Mouse (Mus musculus) lung, embryonic 15.5 days (tissue): Measurements from ENCODE around the gene Orai2. TPM values are rescaled to one million over a fixed set of nuclear protein-coding genes. Genes with fewer than 3 reads are reported as not detected.
"Not testable (repeated sequence)": the region's sequence is repeated elsewhere in the genome, so short reads cannot be mapped to it uniquely, and the experiment has no call there.

Experiments used
- ATAC-seq: fragments of 200-750 bp; cut with Nextera tagmentation; 2 replicates; pipeline ENCODE4 v1.8.0; 2017; ENCODE audit warnings: moderate number of reproducible peaks, borderline replicate concordance; ENCODE audit not compliant: low FRiP score, low TSS enrichment; ENCODE audit errors: extremely low read depth
- H3K27ac ChIP-seq: fragments of 300-500 bp; sonication (generic); 2 replicates; pipeline ENCODE4 v1.5.1; 2015; ENCODE audit warnings: moderate library complexity, mild to moderate bottlenecking, inconsistent platforms
- H3K27me3 ChIP-seq: fragments of 300-500 bp; sonication (generic); 2 replicates; pipeline ENCODE4 v1.6.1; 2015; ENCODE audit warnings: inconsistent platforms
- H3K36me3 ChIP-seq: fragments of 300-500 bp; sonication (generic); 2 replicates; pipeline ENCODE4 v1.6.1; 2015; ENCODE audit warnings: inconsistent platforms
- H3K4me1 ChIP-seq: fragments of 300-500 bp; sonication (generic); 2 replicates; pipeline ENCODE4 v1.6.1; 2015; ENCODE audit warnings: inconsistent platforms
- H3K4me2 ChIP-seq: fragments of 300-500 bp; sonication (generic); 2 replicates; pipeline ENCODE4 v1.6.1; 2015; ENCODE audit warnings: inconsistent platforms, mild to moderate bottlenecking, moderate library complexity
- H3K4me3 ChIP-seq: fragments of 300-500 bp; sonication (generic); 2 replicates; pipeline ENCODE4 v1.5.1; 2015; ENCODE audit warnings: mild to moderate bottlenecking, inconsistent platforms
- H3K9ac ChIP-seq: fragments of 300-500 bp; sonication (generic); 2 replicates; pipeline ENCODE4 v1.6.1; 2015; ENCODE audit warnings: inconsistent platforms
- H3K9me3 ChIP-seq: fragments of 300-500 bp; sonication (generic); 2 replicates; pipeline ENCODE4 v1.6.1; 2016; ENCODE audit warnings: inconsistent platforms
- WGBS: fragments of 180-500 bp; shearing (Covaris S2); methylation state at CpG from one replicate; pipeline ENCODE4 v1.1.7; 2015; 5-methylcytosine and 5-hydroxymethylcytosine counted together
- microRNA-seq: library from miRNA; unstranded; fragments of <30 nt; microRNA quantifications from one replicate; pipeline ENCODE4, GENCODE M21; 2016
- polyA plus RNA-seq: library from polyadenylated mRNA; unstranded; fragments of >200 nt; fragmentation: Nextera tagmentation; extraction: Ambion mirVana; gene quantifications from 2 replicates; pipeline ENCODE4 v1.2.1, GENCODE M21; 2015

The Orai2 gene
- polyA plus RNA-seq, 1 experiment from 2014 or later: 7.7 TPM

- H3K9me3 ChIP-seq: no peaks in the 10 kb centered on the region
- H3K4me1 ChIP-seq: peaks cover 18% of the 10 kb centered on the region
- H3K27me3 ChIP-seq: no peaks in the 10 kb centered on the region
- 3% methylated on average over 42 of the region's 42 CpGs for WGBS
- H3K27ac ChIP-seq: no peak within 1 kb of the TSS
- peaks cover 17% of the 10 kb centered on the region for H3K36me3 ChIP-seq
- ATAC-seq: peak; percentile 96
- H3K4me3 ChIP-seq: peak within 1 kb of the TSS; percentile 86
- H3K9ac ChIP-seq: peak within 1 kb of the TSS; percentile 89
- H3K4me2 ChIP-seq: peak within 1 kb of the TSS; percentile 67
Observed at GRCm38 (mm10) chr5:136115891-136116783, 54.4 kb downstream of the Orai2 start, which contains the start of gene Polr2j. Gene Polr2j (plus strand): TSS chr5:136116631.

- H3K27ac ChIP-seq, H3K9me3 ChIP-seq, H3K36me3 ChIP-seq, H3K4me3 ChIP-seq, H3K27me3 ChIP-seq, H3K4me2 ChIP-seq, H3K9ac ChIP-seq, ATAC-seq: not testable (repeated sequence)
- 47% methylated on average over 4 of the region's 4 CpGs for WGBS
- peaks cover 18% of the 10 kb centered on the region for H3K4me1 ChIP-seq
Observed at GRCm38 (mm10) chr5:136113546-136113945, 57.0 kb downstream of the Orai2 start.

- no peak overlapping the region for H3K9ac ChIP-seq
- no peaks in the 10 kb centered on the region for H3K9me3 ChIP-seq
- WGBS: 63% methylated on average over 3 of the region's 3 CpGs
- H3K4me3 ChIP-seq: no peak overlapping the region
- no peak overlapping the region for H3K27ac ChIP-seq
- no peaks in the 10 kb centered on the region for H3K4me1 ChIP-seq
- H3K36me3 ChIP-seq: no peaks in the 10 kb centered on the region
- no peaks in the 10 kb centered on the region for H3K27me3 ChIP-seq
- no peak overlapping the region for H3K4me2 ChIP-seq
- ATAC-seq: no peak
Observed at GRCm38 (mm10) chr5:136109042-136109441, 61.5 kb downstream of the Orai2 start.

GRCm38 (mm10) chr5:136108486-136108885 lies 62.0 kb downstream of the Orai2 start:
- H3K9me3 ChIP-seq: no peaks in the 10 kb centered on the region
- ATAC-seq: no peak
- no peak overlapping the region for H3K9ac ChIP-seq
- H3K27ac ChIP-seq: no peak overlapping the region
- 38% methylated on average over 2 of the region's 2 CpGs for WGBS
- no peaks in the 10 kb centered on the region for H3K36me3 ChIP-seq
- H3K4me1 ChIP-seq: no peaks in the 10 kb centered on the region
- H3K4me3 ChIP-seq: no peak overlapping the region
- H3K27me3 ChIP-seq: no peaks in the 10 kb centered on the region
- no peak overlapping the region for H3K4me2 ChIP-seq

GRCm38 (mm10) chr5:136104511-136104910 lies 66.0 kb downstream of the Orai2 start:
- no peaks in the 10 kb centered on the region; the same call in 1 of the 2 replicates for H3K27me3 ChIP-seq
- no peak overlapping the region for H3K9ac ChIP-seq
- H3K4me3 ChIP-seq: no peak overlapping the region
- no peak overlapping the region for H3K27ac ChIP-seq
- no peak overlapping the region for H3K4me2 ChIP-seq
- no peaks in the 10 kb centered on the region for H3K36me3 ChIP-seq
- no peaks in the 10 kb centered on the region for H3K9me3 ChIP-seq
- WGBS: 86% methylated on average over 5 of the region's 5 CpGs
- no peak for ATAC-seq
- peaks cover 9% of the 10 kb centered on the region for H3K4me1 ChIP-seq

GRCm38 (mm10) chr5:136102099-136102820 lies 68.3 kb downstream of the Orai2 start:
- Histone ChIP-seq H3K4me3 (peak overlapping the region; percentile 31), H3K4me2 (peak overlapping the region; percentile 73), H3K4me1 (peaks cover 9% of the 10 kb centered on the region), H3K9me3 (no peaks in the 10 kb centered on the region), H3K36me3 (no peaks in the 10 kb centered on the region), H3K9ac (peak overlapping the region; percentile 31; the same call in 1 of the 2 replicates), H3K27ac (no peak overlapping the region), H3K27me3 (no peaks in the 10 kb centered on the region; the same call in 1 of the 2 replicates)
- ATAC-seq: peak; percentile 78; the same call in 1 of the 2 replicates
- WGBS: 6% methylated on average over 41 of the region's 41 CpGs

- no peaks in the 10 kb centered on the region; the same call in 1 of the 2 replicates for H3K27me3 ChIP-seq
- no peak overlapping the region for H3K4me2 ChIP-seq
- 67% methylated on average over 10 of the region's 10 CpGs for WGBS
- no peaks in the 10 kb centered on the region for H3K9me3 ChIP-seq
- no peak overlapping the region for H3K27ac ChIP-seq
- no peak for ATAC-seq
- H3K9ac ChIP-seq: no peak overlapping the region
- H3K36me3 ChIP-seq: no peaks in the 10 kb centered on the region
- no peak overlapping the region for H3K4me3 ChIP-seq
- H3K4me1 ChIP-seq: peaks cover 9% of the 10 kb centered on the region
Observed at GRCm38 (mm10) chr5:136098536-136098935, 72.0 kb downstream of the Orai2 start.

Small RNA genes within 50 kb of the gene (microRNA-seq; reads per million reads assigned to microRNA genes)
- 1.7 reads per million for gene Mir7035

Other genes with a start within 250 kb of the Orai2 start
- 144 and 156 TPM in 2 replicates for gene Ywhag, start 236.1 kb downstream of the Orai2 start, polyA plus RNA-seq
- gene Ssc4d, start 196.2 kb downstream of the Orai2 start, polyA plus RNA-seq: 3.2 and 3.5 TPM in 2 replicates
- not detected in 2 replicates for gene Zp3, start 190.6 kb downstream of the Orai2 start, polyA plus RNA-seq
- 23.8 TPM in 2 replicates for gene Dtx2, start 175.9 kb downstream of the Orai2 start, polyA plus RNA-seq
- 22.5 and 27.8 TPM in 2 replicates for gene Upk3b, start 132.2 kb downstream of the Orai2 start, polyA plus RNA-seq
- 4.2 and 5.1 TPM in 2 replicates for gene Upk3bl, start 116.2 kb downstream of the Orai2 start, polyA plus RNA-seq
- gene Rasa4, start 86.8 kb downstream of the Orai2 start, polyA plus RNA-seq: 2.6 and 4.1 TPM in 2 replicates
- 198 and 223 TPM in 2 replicates for gene Polr2j, start 54.1 kb downstream of the Orai2 start, polyA plus RNA-seq
- gene Lrwd1, start 34.6 kb downstream of the Orai2 start, polyA plus RNA-seq: 36.7 and 37.5 TPM in 2 replicates
- 15.4 and 18.0 TPM in 2 replicates for gene Alkbh4, start 34.6 kb downstream of the Orai2 start, polyA plus RNA-seq
- gene Prkrip1, start 28.2 kb upstream of the Orai2 start, polyA plus RNA-seq: 37.7 and 42.8 TPM in 2 replicates
- gene Sh2b2, start 75.8 kb upstream of the Orai2 start, polyA plus RNA-seq: 4.9 and 5.0 TPM in 2 replicates